Mouse (Mus musculus) lung, adult 2 months (tissue): Measurements from ENCODE around the gene Inhbe. TPM values are rescaled to one million over a fixed set of nuclear protein-coding genes. Genes with fewer than 3 reads are reported as not detected.

Experiments used
- DNase-seq: peaks from one replicate; pipeline ENCODE4 v3.0.0; 2022
- H3K4me1 ChIP-seq: fragments of 200-500 bp; 2 replicates; pipeline ENCODE4 v1.6.1; 2011; ENCODE audit warnings: low read length; ENCODE audit not compliant: control insufficient read depth, insufficient read depth
- H3K4me3 ChIP-seq: fragments of 200-500 bp; replicated peaks from 2 replicates; pipeline ENCODE3; 2011; ENCODE audit warnings: low read depth, mild to moderate bottlenecking, control low read depth, low read length; ENCODE audit errors: extremely low read depth
- CTCF ChIP-seq: fragments of 200-500 bp; IDR thresholded peaks from 2 replicates; pipeline ENCODE4 v1.5.1; 2011; ENCODE audit warnings: mild to moderate bottlenecking, low read length, control low read depth; ENCODE audit not compliant: insufficient read depth
- POLR2A ChIP-seq: fragments of 200-500 bp; IDR thresholded peaks from 2 replicates; pipeline ENCODE4 v1.6.1; 2011; ENCODE audit warnings: low read depth, mild to moderate bottlenecking, control low read depth, low read length, borderline replicate concordance; ENCODE audit errors: extremely low read depth
- WGBS: fragments of 180-500 bp; shearing (Covaris S2); methylation state at CpG from one replicate; pipeline ENCODE4 v1.1.7; 2018; 5-methylcytosine and 5-hydroxymethylcytosine counted together
- polyA plus RNA-seq: library from polyadenylated mRNA; depleted of rRNA; stranded (reverse); fragments of >200 nt; gene quantifications from 2 replicates; pipeline ENCODE4 v1.2.3, GENCODE M21; 2012

Inhbe gene
- polyA plus RNA-seq, 1 experiment: 0.02 TPM

DNA sequence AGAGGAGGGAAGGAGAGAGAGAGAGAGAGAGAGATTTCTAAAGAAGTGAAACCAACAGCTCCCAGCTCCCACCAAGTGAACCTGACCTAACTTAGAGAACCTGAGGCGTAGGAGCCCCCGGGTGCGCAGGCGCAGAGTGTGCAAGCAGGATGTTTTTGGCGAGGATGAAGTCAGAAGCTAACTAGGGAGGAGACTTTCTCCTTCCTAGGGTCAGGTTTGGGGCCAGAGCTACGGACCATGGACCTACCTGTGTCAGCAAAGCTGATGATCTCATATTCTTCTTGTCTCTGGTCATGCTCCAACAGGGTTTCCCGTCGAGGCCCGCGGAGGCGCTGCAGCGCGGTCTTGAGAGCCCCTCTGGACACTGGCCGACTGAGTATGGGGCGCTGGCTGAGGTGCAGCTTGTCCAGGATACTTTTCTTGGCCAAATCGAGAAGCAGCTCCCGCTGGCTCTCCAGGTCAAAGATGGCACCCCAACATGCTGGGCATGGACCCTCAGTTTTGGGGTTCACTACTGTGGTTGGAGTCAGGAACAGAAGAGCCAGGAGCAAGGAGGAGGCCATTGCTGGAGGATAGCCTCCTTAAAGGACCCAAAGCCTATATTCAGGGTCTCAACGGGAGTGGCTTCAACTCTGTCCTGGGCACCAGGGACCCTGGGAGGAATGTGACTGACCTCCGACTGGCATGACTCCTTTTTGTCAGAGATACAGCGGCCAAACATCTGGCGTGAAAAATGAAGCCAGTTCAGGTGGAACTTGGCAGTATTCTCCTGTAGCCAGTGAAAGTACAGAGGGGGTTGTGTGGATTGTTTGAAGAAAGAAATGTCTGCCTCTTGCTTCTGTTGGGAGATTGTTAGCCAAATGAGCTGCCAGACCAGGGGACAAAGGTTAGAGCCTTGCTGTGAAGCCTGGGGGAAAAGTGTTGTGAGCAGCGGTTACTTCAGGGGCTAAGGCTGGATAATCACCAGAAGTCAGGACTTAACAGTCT is 15.9 kb upstream of the Inhbe start, which contains the start of gene Inhbc:
Gene Inhbc, minus strand, starts transcription at position 598 of the 987 bp plus-strand sequence.
- WGBS: 74% methylated on average over 22 of the region's 22 CpGs
- Histone ChIP-seq H3K4me1 (no peaks in the 10 kb centered on the region), H3K4me3 (no peak within 1 kb of the TSS)
- no peak for DNase-seq
- TF ChIP-seq CTCF (no peak), POLR2A (no peak)

DNA sequence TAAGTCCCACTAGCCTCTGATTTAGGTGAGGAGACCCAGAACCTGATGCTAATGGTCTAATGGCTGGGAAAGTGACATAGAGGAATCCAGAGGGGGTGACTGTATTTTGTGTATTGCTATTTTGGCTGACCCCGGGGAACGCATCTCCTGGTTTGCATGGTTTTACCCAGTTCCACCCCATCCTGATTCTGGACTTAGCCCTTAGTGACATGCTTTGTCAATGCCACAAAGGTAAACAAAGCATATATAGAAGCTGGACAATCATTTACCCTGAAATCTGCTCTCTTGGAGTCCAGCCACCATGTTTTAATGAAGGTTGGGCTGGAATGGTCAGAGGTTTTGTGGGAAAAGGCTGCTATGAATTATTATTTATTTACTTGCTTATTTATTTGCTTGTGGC is 14.1 kb upstream of the Inhbe start:
- TF ChIP-seq POLR2A (no peak), CTCF (no peak)
- Histone ChIP-seq H3K4me1 (no peaks in the 10 kb centered on the region), H3K4me3 (no peak overlapping the region)
- WGBS: 79% methylated on average over 2 of the region's 2 CpGs
- DNase-seq: no peak

DNA sequence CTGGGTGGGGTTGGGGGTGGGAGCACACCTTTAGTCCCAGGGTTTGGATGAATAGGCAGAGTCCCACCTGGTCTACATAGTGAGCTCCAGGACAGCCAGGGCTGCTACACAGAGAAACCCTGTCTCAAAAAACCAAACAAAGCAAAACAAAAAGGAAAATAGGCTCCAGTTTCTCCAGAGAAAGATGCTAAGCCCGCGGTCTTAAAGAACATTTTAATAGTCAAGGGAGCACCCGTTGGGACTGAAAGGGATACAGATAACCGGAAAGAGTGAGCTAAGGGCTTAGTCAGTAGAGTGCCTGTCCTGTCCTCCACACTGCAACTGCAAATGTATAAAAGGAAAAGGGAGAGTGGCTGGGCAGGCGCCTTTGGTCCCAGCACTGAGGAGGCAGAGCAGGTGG is 12.9 kb upstream of the Inhbe start:
- H3K4me1 ChIP-seq: no peaks in the 10 kb centered on the region
- no peak for DNase-seq
- no peak for TF ChIP-seq POLR2A
- no peak for TF ChIP-seq CTCF
- 80% methylated on average over 5 of the region's 5 CpGs for WGBS
- H3K4me3 ChIP-seq: no peak overlapping the region

DNA sequence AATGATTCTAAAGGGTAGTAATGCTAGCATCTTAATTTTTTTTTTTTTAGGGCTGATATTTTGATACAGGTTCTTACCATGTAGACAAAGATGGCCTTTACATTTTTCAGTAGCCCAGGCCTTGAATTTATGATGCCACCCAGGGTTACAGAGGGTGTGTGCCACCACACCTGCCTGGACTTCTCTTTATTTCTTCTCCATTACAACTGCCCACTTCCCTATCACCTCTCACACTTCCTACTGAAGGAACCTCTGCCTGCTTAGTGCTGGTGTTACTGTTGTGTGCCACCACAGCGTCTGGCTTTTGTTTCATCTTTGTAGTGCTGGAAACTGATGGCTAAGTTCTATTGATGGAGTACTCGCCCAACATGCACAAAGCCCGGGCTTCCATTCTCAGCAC is 6.5 kb upstream of the Inhbe start:
- 72% methylated on average over 3 of the region's 3 CpGs for WGBS

DNA sequence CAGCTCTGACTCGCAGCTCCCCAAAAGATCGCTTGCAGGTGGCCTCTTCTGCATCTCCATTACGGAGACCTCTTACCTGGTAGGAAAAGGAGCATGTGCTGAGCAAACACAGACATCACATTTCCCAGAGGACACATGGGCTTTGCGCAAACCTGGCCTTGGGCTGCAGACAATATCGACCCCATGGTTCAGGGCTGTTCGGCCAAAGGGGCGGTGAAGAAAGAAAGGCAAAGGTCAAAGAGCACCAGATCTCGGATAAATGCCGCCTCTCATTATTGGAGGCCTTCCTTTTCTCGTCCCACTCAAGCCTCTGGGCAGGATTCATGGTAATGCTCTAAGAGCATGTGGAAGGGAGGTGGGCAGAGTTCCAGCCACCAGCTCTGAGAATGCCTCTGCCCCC is 1.1 kb upstream of the Inhbe start:
- no peak for DNase-seq
- WGBS: 68% methylated on average over 10 of the region's 10 CpGs
- no peak overlapping the region for H3K4me3 ChIP-seq
- no peak for TF ChIP-seq CTCF
- TF ChIP-seq POLR2A: no peak
- H3K4me1 ChIP-seq: no peaks in the 10 kb centered on the region

More for the DNA sequence above, 6.5 kb upstream of the Inhbe start:
- no peak for DNase-seq
- TF ChIP-seq POLR2A (no peak), CTCF (no peak)
- H3K4me1 ChIP-seq: no peaks in the 10 kb centered on the region
- no peak overlapping the region for H3K4me3 ChIP-seq

DNA sequence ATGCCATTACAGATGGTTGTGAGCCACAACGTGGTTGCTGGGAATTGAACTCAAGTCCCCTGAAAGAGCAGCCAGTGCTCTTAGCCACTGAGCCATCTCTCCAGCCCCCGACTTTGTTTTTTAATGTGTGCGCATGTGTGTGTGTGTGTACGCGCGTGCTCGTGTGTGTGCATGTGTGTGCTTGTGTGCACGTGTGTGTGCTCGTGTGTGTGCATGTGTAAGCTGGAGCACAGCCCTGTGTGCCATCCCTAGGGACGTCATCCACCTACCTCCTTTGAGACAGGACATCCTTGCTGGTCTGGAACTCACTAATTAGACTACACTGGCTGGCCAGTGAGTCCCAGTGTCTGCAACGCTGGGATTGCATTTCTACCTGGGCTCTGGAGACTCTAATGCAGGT is 1.4 kb downstream of the Inhbe start:
- WGBS: 86% methylated on average over 11 of the region's 11 CpGs
- H3K4me1 ChIP-seq: no peaks in the 10 kb centered on the region
- TF ChIP-seq CTCF: no peak
- no peak for TF ChIP-seq POLR2A
- no peak for DNase-seq
- H3K4me3 ChIP-seq: no peak overlapping the region

DNA sequence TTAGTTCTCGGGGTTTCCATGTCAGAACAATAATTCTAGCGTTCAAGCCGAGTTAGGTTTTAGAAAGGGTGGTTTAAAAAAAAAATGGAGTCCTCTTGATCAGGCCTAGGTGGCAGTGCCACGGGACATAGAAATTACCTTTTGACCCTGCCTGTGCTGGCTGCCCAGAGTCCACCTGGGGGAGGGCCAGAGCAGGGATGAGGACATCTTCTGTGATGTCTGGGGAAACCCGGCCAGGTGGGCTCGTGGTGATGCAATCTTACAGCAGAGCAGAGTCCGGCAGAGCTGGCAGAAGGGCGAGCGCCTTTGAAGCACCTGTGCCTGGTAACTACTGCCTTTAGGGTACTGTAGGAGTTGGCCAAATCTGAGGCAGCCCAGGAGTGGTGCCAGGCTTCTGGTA is 2.0 kb downstream of the Inhbe start:
- Histone ChIP-seq H3K4me1 (no peaks in the 10 kb centered on the region), H3K4me3 (no peak overlapping the region)
- WGBS: 82% methylated on average over 9 of the region's 9 CpGs
- DNase-seq: no peak
- TF ChIP-seq CTCF (no peak), POLR2A (no peak)

DNA sequence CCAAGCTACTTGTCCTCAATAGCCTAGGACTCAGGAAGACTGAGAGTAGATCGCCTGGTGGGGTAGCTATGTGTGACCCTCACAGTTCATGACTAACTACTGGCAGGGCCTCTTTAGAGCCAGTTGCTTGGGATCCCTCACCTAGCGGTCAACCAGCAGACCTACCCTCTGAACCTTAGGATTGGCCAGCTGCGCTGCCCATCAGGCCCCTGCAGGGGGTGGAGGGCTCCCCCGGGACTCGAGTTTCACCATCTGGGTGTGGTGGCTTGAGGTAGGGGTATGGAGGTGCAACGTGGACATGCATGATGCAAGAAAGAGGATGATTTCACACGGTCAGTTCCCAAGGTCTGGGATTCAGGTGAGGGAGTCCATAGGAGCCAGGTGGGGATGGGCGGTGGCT is 2.5 kb downstream of the Inhbe start:
- 63% methylated on average over 8 of the region's 8 CpGs for WGBS
- DNase-seq: no peak
- Histone ChIP-seq H3K4me3 (no peak overlapping the region), H3K4me1 (no peaks in the 10 kb centered on the region)
- TF ChIP-seq CTCF: no peak

DNA sequence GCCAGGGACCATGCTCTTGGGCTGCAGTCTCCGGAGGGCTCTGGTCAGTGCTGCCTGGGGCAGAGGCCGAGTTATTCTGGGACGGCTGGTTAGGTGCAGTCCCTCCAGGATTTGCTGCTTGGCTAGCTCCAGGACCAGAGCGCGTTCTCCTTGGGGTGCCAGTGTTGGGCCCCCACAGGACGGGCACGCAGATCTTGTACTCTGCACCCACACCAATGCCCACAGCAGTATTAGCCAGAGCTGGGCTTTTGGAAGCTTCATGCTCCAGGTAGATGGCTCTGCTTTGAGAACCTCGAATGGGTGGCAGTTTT is 3.0 kb downstream of the Inhbe start:
- no peaks in the 10 kb centered on the region for H3K4me1 ChIP-seq
- no peak overlapping the region for H3K4me3 ChIP-seq
- no peak for DNase-seq
- WGBS: 87% methylated on average over 8 of the region's 8 CpGs
- TF ChIP-seq POLR2A (no peak), CTCF (no peak)
